Comparison of ENCODE assay signal across 8 mouse cellular contexts in genomic region chr7:82719285-82719684, GRCm38 (mm10).
DNase-seq lines count a peak whose midpoint lies in the region; ATAC-seq and TF ChIP-seq lines count a peak whose summit lies in the region.

No protein-coding gene starts in this region.

- peak; percentile 88 for DNase-seq in heart, adult 11 months
- no peak for DNase-seq in heart, adult 9 months (ENCODE audit: low spot score in 2 of 2)
- peak; percentile 59 for DNase-seq in 416B (ENCODE audit: low read depth)
- peak; percentile 72 for DNase-seq in brain, embryonic 14.5 days (ENCODE audit: low read depth)
- DNase-seq in spleen, postnatal 14 days (ENCODE audit: low spot score in 2 of 2) = no peak

- TF ChIP-seq CTCF in brain, embryonic 14.5 days (IDR thresholded peaks at IDR 0.05; ENCODE audit: borderline replicate concordance, extremely low read depth, insufficient read depth, insufficient read length) = peak; percentile 59; the same call in 1 of the 2 replicates

- ATAC-seq in megakaryocyte progenitor cell, adult 5-6 weeks (replicated peaks; ENCODE audit: poor library complexity) = peak; percentile 54
- no peak for ATAC-seq in megakaryocyte, adult 5-6 weeks (ENCODE audit: poor library complexity, severe bottlenecking)
- ATAC-seq in inflammation-experienced regulatory T-cells, adult 6 months = no peak

- TF ChIP-seq POLR2A in brain, embryonic 14.5 days (IDR thresholded peaks at IDR 0.05; ENCODE audit: borderline replicate concordance, extremely low read depth, insufficient read depth, insufficient read length, poor library complexity, severe bottlenecking) = no peak

Comparison
In these comparisons a context has a peak if more than half of its experiments do, and no peak if none do; other contexts are left out.
1. DNase-seq: peak in heart, adult 11 months (single experiment), 416B (single experiment) and brain, embryonic 14.5 days (single experiment); none in heart, adult 9 months (0 of 2) and spleen, postnatal 14 days (0 of 2).